Mouse (Mus musculus): ENCODE results near the gene Mical3.

GRCm38 (mm10) chr6:121153177-121153576, 22.4 kb upstream of the Mical3 start:
- TF ChIP-seq POLR2A (IDR thresholded peaks at IDR 0.05; ENCODE audit: low read depth, low read length) (no peak), CTCF (IDR thresholded peaks at IDR 0.05; ENCODE audit: borderline replicate concordance, insufficient read depth, low read length) (no peak)
